Mouse (Mus musculus) stomach, postnatal 0 days (tissue): ENCODE data around the gene Traf1.

Experiments used
- CTCF ChIP-seq: IDR thresholded peaks from 2 replicates; pipeline ENCODE4 v1.5.1; 2016; ENCODE audit warnings: antibody characterized with exemption, low read depth, mild to moderate bottlenecking, moderate library complexity
- EP300 ChIP-seq: optimal IDR thresholded peaks from 2 replicates; pipeline ENCODE3; 2016; ENCODE audit warnings: antibody characterized with exemption

GRCm38 (mm10) chr2:34961481-34962036 lies at the start of gene Traf1:
- TF ChIP-seq CTCF: peak; percentile 13; the same call in 1 of the 2 replicates
- no peak for TF ChIP-seq EP300
